Mouse (Mus musculus) liver, postnatal 0 days (tissue): ENCODE measurements at regions not wholly inside any gene's neighbourhood (a gene's known extent, or its start where the extent isn't known, plus 50 kb on each side); places are given as distances from the start of the nearest gene placed in this dataset.

Experiments
- CTCF ChIP-seq: sonication (generic); IDR thresholded peaks from 2 replicates; pipeline ENCODE4 v1.5.1; 2016; ENCODE audit warnings: antibody characterized with exemption, low read depth
- EP300 ChIP-seq: IDR thresholded peaks from 2 replicates; pipeline ENCODE4 v1.6.1; 2016; ENCODE audit warnings: antibody characterized with exemption, low read depth, mild to moderate bottlenecking

DNA sequence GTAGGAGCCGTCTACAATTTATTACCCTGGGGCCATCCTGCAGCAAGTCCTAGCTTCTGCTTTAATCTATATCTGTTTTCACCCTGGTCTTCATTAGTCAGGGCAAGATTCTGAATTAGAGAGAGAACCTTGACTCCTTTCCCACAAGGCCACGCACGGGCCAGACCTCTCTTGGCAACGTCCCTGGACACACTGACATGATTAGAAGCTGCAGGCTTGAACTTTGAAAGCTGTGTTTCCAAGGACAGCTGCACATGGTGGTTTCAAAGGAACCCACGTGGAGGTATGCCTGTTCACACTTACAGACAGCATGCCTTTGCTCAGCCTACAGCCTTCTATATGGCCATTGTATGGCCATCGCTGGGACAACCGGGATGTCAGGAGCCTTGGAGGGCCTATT is 509.9 kb upstream of the Mki67 start:
- no peak for TF ChIP-seq CTCF
- no peak for TF ChIP-seq EP300
